Mouse (Mus musculus) adrenal gland, postnatal 10 days (tissue): ENCODE results near the gene Fat3. TPM values are rescaled to one million over a fixed set of nuclear protein-coding genes. Genes with fewer than 3 reads are reported as not detected.
A peak's percentile ranks its signal among the peaks of the same experiment; 100 is the strongest.

Experiments used
- DNase-seq: peaks from one replicate; pipeline ENCODE4 v3.0.0; 2021; ENCODE audit warnings: mixed read lengths
- total RNA-seq, 2 experiments: library from RNA; stranded (reverse); gene quantifications; 2 replicates each; pipeline ENCODE4 v1.2.3; 2021

Fat3 gene
- total RNA-seq, 2 experiments from 2014 or later, result 2.6 TPM

DNA sequence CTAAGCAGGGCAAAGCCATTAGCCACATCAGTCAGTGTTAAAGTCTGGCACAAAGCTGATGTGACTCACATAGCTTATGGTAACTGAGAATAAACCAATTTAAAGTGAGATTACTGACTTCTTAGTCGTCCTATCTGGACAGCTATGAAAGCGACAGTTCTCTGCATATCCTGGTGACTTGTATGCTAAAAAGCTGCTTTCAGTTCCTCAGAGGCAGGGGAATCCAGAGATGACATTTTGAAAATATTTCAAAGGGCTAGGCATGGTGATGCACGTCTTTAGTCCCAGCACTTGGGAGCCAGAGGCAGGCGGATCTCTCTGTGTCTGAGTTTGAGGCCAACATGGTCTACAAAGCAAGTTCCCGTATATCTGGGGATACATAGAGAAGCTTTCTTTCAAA lies 272.2 kb downstream of the Fat3 start:
- DNase-seq, result no peak

DNA sequence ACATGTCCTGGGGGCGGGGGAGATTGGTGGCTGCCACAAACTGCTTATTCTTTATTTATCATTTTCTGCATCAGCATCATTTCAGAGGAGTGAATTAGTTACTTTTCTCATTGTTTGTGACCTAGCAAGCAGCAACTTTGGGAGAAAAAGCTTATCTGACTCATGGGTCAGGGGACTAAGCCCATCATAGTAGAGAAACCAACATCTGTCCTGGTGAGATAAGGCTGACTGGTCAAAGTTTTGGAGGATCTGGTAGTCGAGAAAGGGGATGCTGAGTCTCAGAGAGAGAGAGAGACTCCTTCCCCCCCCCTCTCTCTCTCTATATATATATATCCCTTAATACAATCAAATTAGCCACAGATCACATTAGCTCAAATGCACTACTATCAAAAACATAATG lies 273.7 kb downstream of the Fat3 start:
- no peak for DNase-seq

DNA sequence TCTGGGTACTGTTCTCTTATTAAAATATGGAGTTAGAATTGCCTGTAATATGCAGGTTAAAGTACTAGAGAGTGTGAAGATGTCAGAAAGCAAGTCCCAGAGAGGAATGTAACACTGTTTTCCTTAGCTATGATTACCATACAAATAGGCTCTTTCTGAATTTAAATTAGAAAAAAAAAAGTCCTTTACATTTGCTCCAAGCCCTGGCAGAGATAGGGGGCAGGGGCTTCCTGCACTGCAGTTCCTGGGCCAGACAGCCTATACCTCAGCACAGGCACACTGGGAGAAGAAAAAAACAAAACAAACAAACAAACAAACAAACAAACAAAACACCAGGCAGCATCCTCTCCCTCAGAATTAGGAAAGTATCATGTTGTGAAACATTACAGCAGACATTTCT lies 274.5 kb downstream of the Fat3 start:
- no peak for DNase-seq

DNA sequence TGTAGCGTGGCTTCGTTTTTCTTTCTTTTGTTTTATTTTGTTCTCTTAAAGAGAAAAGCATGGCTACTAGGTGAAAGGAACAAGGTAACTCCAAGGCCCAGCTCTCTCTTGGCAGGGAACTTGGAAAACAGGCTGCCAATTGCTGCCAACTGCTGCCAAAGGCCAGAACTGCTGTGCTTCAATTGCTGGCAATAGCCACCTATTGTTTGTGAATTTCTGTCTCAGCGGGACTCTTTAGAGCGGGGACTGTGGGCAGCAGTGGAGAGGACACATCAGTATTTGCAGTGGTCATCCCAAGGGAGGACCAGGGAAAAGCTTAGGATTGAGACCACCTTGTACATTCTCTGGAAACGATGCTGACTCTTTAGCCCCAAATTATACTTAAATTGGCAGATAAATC lies 279.2 kb downstream of the Fat3 start:
- DNase-seq, result peak; percentile 75

DNA sequence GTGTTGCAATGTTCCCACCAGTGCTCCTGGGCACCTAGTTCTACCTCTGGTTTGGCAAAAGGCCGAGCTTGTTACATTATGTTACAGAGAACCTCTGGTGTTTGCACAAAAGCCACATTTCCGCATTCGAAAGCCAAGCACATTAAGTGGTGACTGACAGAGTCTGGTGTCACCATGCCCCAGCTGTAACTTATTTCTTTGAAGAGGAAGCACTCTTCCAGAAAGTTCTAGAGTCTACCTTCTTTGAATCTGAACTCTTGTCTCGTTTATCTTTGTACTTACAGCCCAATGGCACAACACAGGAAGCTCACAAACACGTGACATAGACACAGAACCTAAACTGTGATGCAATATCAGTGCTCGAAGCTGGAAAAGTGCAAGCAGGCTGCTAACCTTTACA lies 284.9 kb downstream of the Fat3 start:
- peak; percentile 44 for DNase-seq

DNA sequence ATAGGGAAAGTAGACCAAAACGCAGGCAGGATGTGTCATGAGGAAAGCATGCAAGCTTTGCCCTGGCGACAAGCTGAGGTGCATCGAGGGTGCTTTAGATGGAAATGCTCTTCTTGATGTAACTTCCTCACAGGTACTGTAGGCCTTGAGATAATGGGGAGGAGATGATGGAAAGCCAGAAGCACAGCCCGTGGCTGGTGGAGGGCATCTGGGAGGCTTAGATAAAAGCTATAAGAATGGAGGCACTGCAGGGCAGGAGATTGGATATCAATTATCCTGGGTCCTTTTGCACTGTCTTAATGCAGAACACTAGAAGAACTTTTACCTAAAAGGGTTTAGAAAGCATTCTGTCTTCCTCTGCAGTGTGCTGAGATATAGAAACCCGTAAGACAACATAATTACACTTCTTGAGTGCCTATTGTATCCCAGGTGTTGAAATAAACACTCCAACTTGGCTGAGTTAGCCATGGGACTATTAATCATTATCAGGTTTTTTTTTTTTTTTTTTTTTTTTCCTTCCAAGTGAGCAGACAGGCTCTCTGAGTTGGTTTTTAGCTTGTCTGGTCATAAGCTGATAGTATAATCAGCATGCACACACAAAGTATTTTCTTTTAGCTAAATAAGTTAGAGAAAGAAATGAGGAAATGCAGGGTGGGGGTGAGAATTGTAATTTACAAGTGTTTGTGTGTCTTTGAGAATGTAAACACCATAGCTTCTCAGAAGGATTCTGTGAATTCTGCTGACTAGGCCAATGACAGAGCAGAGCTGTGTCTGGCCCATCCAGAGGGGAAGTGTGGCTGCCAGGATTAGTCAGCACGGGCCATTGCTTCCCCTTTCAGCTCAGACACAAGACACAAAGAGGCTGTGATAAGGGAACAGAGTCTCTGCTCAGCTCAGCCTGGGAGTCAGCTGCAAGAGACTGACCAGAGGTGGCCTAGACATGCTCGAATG lies 286.1 kb downstream of the Fat3 start:
- DNase-seq, result peak; percentile 55

DNA sequence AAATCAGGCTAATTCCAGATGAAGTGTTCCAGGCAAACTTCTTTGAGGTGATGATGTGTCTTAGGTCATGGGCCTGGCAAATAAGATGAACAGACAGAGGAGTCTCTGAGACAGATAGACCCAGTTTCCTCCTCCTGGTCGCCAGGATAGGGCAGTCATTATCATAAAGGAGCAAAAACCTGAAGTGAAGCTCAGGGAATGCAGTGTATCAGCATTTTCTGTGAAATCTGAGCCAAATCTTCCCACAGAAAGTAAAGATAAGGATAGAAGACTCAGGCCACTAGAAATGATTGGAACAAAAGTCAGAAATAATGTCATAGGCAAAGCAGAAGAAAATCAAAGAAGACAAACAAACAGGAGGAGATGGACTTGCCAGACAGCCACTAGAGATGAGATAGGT lies 287.8 kb downstream of the Fat3 start:
- no peak for DNase-seq

DNA sequence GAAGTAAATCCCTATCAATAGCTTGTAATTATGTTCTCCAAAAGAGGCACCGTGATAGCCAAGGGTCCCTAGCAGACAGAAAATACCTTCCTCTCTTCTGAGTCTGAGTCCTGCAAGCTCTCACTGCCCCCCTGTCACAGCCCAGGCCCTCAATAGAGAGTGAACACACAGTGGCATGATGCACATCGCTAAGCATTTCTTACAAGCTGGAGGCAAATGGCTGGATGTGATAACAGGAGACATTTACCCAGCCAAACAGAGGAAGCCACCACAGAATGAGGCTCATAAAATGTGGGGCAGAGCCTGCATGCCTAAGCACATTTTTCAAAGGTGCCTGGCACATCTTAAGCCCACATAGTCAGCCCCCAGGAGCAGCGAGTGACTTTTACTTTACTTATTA lies 288.5 kb downstream of the Fat3 start:
- DNase-seq, result no peak

DNA sequence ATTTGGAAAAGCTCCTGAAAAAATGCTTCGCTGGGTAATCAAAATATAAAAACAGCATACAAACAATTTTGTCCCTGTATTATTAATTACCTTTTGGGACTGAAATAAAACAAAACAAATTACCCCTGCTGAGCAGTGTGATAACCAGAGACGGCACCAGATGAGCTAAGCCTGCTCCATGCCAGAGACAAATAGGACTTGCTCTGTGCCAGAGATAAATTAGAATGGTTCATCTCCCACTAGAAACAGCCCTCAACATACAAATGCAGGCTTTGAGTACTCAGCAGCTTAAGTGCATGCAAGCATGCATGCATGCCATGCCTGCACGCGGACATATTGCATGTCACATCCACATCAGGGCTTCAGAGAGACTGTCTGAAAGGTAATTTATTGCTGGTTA lies 288.9 kb downstream of the Fat3 start:
- DNase-seq, result no peak

DNA sequence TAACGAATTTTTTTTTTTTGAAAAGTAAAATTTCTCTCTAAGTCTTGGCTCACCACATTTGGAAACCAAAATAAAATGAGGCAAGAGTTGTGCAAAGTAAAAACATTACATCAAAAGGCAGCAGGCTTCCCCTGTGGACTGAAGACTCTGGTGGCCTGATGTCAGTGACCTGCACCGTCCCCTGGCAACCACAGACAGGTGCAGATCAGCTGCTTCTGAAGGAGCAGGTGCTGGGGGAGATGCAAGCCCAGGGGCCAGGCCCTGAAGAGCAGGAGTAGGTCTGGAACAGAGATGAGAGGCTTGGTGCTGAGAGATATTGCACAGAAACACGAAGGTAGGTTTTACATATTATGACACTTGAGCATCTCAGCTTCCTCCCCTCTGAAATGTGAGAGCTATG lies 289.6 kb downstream of the Fat3 start:
- no peak for DNase-seq

DNA sequence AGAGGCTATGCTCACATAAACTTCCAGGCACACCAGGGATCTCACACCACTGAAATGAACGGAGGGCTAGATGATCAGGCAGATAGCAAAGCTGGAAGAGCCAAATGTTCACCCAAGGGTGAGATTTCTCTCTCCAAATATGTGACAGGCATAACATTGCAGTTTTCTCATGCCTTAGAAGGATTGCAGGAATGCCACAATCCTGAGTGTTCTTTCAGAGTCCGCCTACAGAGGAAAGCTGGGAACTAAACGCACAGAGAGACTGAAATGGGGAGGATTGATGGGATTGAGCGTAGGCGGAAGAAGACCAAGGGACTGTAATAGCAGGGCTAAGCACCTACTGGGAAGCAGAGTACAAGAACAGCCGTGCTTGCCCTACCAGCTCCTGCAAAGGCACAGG lies 298.8 kb downstream of the Fat3 start:
- no peak for DNase-seq

DNA sequence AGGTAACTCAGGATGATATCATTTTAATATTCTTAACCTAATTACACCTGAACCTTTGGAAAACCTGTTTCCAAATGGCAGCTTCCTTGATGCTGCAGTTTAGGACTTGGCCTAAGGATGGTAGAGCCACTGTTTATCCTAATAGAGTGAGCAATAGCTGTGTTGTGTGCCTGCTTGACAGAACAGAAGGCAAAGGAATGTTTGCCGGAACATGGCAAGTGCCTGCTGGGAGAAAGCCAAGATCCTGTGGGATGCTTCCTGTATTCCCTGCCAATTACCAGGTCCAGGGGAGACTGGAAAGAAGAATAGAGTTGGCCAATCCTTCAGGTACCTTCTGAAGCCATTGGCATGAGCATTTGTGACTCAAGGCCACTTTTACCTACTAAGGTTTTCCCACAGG lies 300.1 kb downstream of the Fat3 start:
- no peak for DNase-seq

DNA sequence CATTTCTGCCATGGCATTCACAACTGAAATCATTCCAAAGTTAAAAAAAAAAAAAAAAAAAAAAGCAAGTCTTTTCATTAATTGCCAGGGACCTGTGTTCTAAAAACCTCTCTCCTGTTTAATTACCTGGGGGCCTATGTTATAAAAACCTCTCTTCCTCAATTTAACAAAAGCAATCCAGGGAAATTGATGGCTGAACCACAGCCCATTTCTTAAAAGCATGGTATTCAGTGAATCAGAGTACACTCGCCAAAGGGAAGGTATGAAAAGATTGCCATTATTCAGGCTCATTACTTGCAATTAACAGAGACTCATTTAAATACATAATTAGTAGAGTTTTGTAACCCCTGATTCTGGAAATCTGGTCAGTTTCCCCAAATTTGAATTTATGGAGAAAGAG lies 314.6 kb downstream of the Fat3 start:
- no peak for DNase-seq

DNA sequence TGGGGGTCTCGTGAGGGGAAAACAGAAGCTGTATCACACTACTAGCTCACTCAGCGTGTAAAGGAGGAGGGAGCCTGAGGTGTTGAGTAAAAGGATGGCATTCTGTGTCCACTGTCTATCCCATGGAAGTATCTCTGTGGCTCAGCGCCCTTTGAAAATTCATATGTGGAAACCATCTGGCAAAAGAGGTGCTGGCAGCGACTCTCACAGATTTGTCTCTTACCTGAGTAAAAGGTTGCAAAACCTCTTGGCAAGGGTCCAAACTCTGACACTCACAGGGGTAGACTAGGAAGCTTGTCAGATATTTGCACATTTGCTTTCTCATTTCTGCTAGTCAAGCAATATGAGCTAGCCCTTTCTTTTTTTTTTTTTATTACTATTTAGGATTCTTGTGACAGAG lies 331.8 kb downstream of the Fat3 start:
- peak; percentile 27 for DNase-seq

DNA sequence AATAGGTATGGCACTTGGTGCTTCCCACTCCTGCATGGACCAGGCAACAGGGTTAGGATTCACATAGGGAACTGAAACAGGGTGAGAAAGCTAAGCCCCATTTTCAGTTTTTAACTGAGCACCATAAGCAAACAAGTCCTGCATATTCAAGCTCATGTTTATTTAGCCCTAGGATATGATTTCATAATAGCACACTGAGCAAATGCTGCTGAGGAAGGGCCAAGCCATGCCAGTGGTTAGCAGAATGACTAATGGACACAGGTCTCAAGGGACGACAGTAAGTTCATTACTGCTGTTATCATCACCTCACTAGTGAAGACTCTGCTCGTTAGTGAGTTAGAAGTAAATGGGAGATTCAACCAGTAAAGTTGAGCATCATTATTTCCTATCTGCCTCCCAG lies 333.0 kb downstream of the Fat3 start:
- no peak for DNase-seq

DNA sequence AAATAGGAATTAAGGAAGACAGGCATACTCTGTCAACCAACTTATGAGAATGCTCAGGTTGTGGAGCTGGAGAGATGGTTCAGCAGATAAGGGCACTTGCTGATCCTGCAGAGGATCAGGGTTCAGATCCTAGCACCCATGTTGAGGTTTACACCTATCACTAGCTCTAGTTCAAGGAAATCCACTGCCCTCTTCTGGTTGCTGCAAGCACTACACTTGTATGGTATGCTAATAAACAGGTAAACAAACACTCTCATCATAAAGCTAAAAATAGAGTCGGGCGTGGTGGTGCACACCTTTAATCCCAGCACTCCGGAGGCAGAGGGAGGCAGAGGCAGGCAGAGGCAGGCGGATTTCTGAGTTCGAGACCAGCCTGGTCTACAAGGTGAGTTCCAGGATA lies 341.7 kb downstream of the Fat3 start:
- no peak for DNase-seq

DNA sequence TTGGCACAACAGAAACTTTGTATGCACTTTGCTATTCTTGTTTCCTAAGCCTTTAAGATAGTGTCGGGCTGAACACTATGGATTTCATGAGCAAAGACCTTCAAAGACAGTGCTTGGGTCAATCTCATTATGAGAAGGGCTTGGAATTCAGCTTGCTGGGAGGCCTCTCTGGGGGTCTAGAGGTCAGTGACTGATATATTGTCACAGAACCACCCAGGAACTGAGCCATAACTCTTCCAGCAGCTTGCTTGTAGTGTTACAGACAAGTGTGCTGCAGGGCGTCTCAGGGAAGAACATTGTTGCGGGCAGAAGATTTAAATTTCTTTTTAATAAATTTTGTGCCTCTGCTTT lies 347.5 kb downstream of the Fat3 start:
- DNase-seq, result no peak

DNA sequence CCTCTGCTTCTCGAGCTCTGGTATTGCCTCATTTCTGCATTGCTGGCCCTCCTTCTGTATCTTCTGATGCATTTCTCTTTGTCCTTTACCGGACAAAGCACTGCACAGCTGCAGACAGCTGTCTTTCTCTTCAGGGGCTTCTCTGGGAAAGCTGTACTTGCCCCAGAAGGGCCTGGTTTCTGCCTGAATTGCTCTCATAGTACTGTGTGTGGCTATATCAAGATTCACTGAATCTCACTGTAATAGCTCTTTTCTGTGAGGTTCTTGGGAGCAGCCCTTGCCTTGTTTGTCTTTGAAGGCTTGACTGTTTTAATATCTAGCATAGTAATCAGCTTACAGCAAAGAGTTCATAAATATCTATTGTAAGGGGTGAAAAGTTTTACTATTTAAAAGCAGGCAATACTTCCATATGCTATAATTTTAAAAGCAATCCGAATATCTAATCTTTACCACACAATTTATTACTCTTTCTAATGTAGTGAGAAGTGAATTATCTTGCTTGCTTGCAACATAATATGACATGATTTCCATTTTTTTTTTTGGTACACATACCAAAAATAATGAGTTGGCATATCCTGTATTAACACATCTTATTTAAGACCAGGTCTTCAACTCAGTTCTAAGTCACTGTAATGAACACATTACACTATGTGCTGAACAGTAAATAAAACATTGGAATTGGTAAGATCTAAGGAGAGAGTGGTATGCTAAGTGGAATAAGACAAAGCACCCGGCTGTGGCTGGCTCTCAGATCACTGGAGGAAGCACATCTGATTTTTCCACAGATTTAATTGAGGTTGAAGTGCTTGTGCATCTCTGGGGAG lies 348.1 kb downstream of the Fat3 start:
- DNase-seq, result no peak

DNA sequence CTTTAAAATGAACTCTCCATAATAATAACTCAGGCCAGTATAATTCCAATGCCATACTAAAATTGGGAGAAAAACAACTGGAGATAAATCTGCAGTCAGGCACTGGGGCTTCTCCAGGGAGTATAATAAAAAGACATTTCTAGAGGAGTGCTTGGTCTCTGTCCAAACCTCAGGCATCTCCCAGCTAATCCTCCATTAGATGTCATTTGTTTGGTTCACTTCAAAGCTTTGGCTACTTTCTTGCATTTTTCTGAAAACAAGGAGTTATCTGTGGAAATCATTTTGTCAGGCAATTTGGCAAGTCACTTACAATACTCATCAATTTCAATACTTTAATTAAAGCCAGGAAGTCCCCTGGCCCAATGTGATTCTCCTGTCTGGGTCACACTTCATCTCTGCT lies 351.0 kb downstream of the Fat3 start:
- DNase-seq, result no peak

DNA sequence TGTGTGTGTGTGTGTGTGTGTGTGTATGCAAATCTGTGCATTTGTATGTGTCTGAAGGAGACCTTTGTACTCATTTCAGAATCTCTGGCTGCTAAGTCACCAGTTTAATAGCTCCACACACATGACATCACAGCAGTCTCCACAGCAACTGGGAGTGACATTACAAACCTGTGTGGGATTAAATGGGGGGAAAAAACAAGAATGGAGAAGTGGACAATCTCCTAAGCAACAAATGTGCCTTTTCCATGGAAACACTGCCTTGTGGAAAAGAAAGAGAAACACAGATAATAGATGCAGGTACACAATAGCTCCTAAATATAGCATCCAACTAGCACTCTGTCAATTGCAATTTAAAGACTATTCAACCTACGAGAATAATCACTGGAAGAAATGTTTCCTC lies 353.4 kb downstream of the Fat3 start:
- DNase-seq, result no peak

DNA sequence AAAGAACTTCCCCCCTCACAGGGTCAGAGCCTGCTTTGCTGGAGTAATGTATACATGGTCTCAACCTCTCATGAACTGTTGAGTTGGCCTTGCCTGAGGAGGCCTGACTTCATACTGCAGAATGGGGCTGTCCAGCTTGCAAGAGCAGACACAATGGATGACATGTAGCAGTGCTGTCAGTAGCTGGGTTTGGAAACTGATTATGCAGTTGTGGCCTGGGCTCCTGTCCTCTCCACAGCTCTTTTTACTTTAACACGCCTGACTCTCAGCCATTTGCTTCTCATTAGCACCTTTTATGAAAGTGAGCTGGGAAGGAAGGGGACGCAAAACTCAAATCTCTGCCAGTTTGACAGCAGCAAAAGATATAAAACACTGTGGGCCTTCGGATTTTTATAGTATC lies 356.4 kb downstream of the Fat3 start:
- no peak for DNase-seq

DNA sequence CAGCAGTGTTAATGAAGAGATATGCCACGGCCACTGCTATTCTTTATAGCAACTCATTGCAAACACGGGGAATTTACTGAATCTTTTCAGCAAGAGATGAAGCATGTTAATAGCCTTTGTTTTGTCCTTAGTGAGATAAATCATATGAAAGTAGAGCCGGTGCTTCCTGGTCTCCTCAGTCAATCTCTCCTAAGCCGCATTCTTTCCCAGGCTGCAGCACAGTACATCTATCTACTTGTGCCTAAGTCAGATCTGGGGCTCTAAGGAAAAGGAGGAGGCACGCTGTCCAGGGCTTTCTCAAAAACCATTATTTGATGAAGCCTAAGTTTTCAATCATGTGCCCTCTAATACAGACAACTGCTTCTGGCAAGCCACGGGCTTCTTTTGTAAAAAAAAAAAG lies 361.8 kb downstream of the Fat3 start:
- no peak for DNase-seq

DNA sequence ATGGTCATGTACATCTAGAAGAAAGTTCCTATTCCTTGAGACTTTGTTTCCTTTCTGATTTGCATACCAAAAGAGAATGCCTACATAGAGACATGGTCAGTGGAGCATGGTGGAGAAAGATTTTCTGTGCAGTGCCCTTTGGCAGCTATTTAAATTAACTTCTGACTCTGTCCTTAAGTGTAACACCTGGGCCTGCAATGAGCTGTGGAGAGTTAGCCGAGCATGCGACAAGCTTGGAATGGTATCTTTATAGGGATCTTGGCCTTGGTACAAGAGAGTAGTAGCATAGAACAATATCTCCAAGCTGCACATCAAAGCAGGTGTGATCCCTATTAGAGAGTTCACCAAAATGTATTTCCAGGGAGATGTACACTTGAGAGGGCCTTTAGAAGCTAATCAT lies 368.0 kb downstream of the Fat3 start:
- no peak for DNase-seq

DNA sequence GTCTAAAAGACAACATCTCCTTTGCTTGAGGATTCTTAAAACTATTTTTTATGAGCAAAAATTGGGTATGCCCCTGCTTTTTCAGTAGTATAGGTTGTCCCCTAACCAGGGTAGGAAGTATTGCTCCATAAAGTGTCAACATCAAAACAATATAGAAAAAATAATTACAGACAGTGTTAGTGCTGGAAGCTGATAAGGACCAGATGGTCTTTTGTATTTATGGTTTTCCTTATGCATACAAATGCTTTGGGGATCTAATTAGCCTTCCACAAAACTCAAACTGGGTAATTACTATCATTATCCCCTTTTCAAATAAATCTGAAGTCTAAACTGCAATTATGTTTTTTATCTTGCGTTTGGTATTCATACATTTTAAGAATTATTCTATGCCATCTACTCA lies 368.5 kb downstream of the Fat3 start:
- no peak for DNase-seq
